Mouse (Mus musculus): ENCODE data around the gene Edaradd.

DNA sequence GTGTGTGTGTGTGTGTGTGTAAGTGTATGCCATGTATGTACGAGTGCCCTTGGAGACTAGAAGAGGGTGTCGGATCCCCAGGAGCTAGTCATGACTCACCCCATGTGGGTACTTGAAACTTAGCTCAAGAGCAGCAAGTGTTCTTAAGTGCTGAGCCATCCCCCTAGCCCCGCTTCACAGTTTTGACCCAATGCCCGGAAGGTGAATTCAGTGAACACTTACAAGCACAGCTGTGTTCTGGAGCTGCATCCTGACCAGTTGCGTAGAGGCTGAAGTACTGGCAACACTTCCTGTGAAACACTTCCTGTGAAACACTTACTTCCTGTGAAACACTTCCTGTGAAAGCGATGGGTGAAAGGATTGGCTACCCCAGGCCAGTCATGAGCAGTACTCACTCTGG lies 45.0 kb downstream of the Edaradd start:
- TF ChIP-seq CTCF (IDR thresholded peaks at IDR 0.05; ENCODE audit: low read depth) (no peak), EP300 (IDR thresholded peaks at IDR 0.05; ENCODE audit: low read depth) (no peak)

Measured in heart, postnatal 0 days (tissue).